Mouse (Mus musculus) bone marrow, adult 2 months (tissue): ENCODE measurements at regions not wholly inside any gene's neighbourhood (a gene's known extent, or its start where the extent isn't known, plus 50 kb on each side); places are given as distances from the start of the nearest gene placed in this dataset.
"Not testable (repeated sequence)": the region's sequence is repeated elsewhere in the genome, so short reads cannot be mapped to it uniquely, and the experiment has no call there.

Experiments used
- H3K27ac ChIP-seq: fragments of 200-500 bp; 2 replicates; pipeline ENCODE4 v1.5.1; 2012; ENCODE audit warnings: low read depth, mild to moderate bottlenecking, control low read depth, inconsistent platforms, low read length; ENCODE audit not compliant: control insufficient read depth, poor library complexity, insufficient read depth
- H3K4me1 ChIP-seq: fragments of 200-500 bp; 2 replicates; pipeline ENCODE4 v1.6.1; 2011; ENCODE audit warnings: low read length; ENCODE audit not compliant: control insufficient read depth, insufficient read depth
- H3K4me3 ChIP-seq: fragments of 200-500 bp; replicated peaks from 2 replicates; pipeline ENCODE3; 2011; ENCODE audit warnings: mild to moderate bottlenecking, low read depth, low read length, control low read depth; ENCODE audit not compliant: control insufficient read depth
- CTCF ChIP-seq: fragments of 200-500 bp; IDR thresholded peaks from 2 replicates; pipeline ENCODE4 v1.5.1; 2011; ENCODE audit warnings: low read length, control low read depth; ENCODE audit not compliant: control insufficient read depth, insufficient read depth
- POLR2A ChIP-seq: fragments of 200-500 bp; IDR thresholded peaks from 2 replicates; pipeline ENCODE4 v1.6.1; 2011; ENCODE audit warnings: low read depth, mild to moderate bottlenecking, control low read depth, low read length, borderline replicate concordance; ENCODE audit not compliant: control insufficient read depth
- WGBS: fragments of 180-500 bp; shearing (Covaris S2); methylation state at CpG from one replicate; pipeline ENCODE4 v1.1.7; 2018; 5-methylcytosine and 5-hydroxymethylcytosine counted together

DNA sequence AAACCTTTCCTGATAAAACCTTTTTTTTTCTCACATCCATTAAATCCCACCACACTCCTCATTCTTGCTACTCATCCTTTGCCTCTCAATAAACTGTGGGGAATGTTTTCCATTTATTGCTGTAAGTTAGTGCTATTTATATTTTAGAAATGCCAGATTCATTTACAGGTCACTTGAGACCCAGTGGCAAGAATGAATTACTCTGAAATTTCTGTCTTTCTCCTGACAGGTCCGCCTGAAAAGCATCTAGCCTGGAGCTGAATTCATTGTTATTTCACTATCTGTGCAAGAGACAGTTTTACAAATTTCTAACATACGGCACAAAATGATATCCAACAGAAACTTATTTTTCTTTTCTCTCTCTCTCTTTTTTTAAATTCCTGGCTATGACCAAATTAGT, 570.6 kb upstream of the Akr1e1 start:
- Histone ChIP-seq H3K4me3 (no peak overlapping the region), H3K27ac (no peak overlapping the region), H3K4me1 (no peaks in the 10 kb centered on the region)
- TF ChIP-seq POLR2A (no peak), CTCF (no peak)
- WGBS = 71% methylated on average over 2 of the region's 2 CpGs

DNA sequence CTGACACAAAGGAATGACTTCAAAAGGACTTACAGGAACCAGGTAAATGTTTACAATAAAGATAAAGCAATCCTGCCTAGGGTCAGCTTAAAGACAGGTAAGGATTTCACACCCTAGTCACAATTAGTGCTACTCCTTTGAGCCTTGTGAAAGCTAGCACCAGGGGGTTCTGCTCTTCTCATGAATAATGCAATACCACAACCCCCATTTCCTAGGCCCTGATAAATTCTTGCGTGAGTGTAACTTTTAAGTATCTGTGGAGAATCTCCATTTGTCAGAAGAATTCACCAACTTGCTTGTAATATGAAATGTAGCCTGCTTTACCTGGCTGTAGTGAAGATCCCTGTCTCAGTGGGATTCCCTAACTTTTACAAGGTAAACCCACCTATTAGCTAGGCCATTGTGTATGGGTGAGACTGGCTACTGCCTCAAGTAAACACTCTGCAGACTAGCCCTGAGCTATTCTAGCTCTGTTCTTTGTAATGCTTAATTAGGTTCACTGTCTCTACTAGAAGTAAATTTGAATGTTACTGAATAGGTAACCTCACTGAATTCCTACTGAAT, 576.3 kb upstream of the Akr1e1 start:
- H3K27ac ChIP-seq, H3K4me1 ChIP-seq, H3K4me3 ChIP-seq: not testable (repeated sequence)
- WGBS = 76% methylated on average over 1 of the region's 1 CpGs

GRCm38 (mm10) chr13:5202736-5203135, 593.8 kb upstream of the Akr1e1 start:
- H3K4me3 ChIP-seq = no peak overlapping the region
- TF ChIP-seq POLR2A (no peak), CTCF (no peak)
- no peak overlapping the region for H3K27ac ChIP-seq
- WGBS = 89% methylated on average over 1 of the region's 1 CpGs
- no peaks in the 10 kb centered on the region for H3K4me1 ChIP-seq

DNA sequence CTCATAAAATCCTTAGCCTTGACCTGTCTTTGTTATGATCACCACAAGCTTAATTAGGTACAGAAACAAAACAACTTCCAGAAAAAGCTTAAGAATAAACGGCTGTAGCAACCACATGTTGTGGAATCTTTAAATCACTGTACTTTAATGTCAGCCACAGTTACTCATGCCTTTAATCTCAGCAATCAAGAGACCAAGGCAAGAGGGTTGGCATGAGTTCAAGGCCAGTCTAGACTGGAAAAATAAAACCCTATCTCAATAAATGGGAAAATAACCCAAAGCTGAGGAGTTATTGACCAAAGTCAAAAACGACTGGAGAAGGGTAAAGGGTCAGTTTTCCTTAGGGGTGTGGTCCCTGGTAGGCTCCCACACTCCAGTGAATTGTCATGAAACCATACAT, 595.2 kb upstream of the Akr1e1 start:
- no peak overlapping the region for H3K4me3 ChIP-seq
- no peaks in the 10 kb centered on the region for H3K4me1 ChIP-seq
- no peak for TF ChIP-seq CTCF
- no peak for TF ChIP-seq POLR2A
- WGBS = 58% methylated on average over 2 of the region's 2 CpGs
- no peak overlapping the region for H3K27ac ChIP-seq

DNA sequence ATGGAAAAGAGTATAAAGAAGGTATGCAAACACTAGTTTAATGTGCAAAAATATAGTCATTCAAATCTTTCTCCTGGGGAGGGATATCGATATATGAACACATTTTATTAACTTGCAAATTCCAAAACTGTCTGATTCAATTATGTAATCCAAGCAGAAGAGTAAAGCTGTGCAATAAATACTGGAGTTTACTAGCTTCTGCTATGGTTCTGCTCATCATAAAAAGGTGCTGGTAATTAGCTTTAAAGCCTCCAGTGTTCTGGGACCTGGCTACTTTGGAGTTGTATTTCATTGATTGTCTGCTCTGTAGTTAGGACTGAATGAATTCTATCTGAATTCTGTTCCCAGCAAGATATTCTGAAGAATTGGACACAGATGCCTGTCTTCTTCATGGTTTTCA, 602.7 kb upstream of the Akr1e1 start:
- H3K27ac ChIP-seq = no peak overlapping the region
- no peak overlapping the region for H3K4me3 ChIP-seq
- TF ChIP-seq CTCF (no peak), POLR2A (no peak)
- 74% methylated on average over 1 of the region's 1 CpGs for WGBS
- H3K4me1 ChIP-seq = no peaks in the 10 kb centered on the region

DNA sequence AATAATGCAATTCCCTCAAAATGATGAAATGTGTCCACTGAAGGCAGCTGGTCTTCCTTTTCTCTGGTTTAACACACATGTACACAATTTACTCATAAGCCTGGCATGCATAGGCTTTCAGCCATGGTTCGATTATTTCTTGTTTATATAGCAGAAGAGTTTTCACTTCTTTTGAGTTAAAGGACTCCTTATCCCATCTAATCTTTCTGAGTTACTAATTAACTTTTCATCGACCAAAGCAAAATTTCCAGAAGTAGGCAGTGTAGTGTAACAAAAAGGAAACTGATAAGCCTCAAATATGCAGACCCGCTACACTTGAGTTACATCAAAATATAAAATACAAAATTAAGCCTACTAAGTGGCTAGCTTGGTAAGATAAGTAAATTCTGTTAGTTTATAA, 620.5 kb upstream of the Akr1e1 start:
- TF ChIP-seq POLR2A (no peak), CTCF (no peak)
- 79% methylated on average over 3 of the region's 3 CpGs for WGBS
- no peak overlapping the region for H3K27ac ChIP-seq
- no peak overlapping the region for H3K4me3 ChIP-seq
- no peaks in the 10 kb centered on the region for H3K4me1 ChIP-seq

DNA sequence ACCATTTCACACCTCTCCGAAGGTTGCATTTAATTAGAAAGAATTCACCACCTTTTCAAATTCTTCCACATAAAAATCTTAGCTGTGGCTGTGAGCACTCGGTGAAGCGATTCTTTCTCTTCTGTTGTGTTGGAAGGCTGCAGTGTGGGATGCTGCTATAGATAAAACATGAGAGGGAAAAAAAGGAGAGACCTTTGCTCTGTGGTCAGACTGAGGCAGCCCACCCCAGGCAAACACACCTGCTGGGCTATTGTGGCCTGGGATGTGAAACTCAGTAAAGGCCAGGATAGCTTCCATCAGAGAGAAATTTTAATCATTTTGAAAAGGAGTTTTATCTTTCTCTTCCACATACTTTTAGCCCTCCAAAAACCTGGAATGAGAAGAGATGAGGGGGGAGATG, 625.3 kb upstream of the Akr1e1 start:
- H3K27ac ChIP-seq = no peak overlapping the region
- H3K4me1 ChIP-seq = no peaks in the 10 kb centered on the region
- H3K4me3 ChIP-seq = no peak overlapping the region
- TF ChIP-seq CTCF (no peak), POLR2A (no peak)
- 78% methylated on average over 3 of the region's 3 CpGs for WGBS

- TF ChIP-seq POLR2A (no peak), CTCF (no peak)
- Histone ChIP-seq H3K4me3 (no peak overlapping the region), H3K4me1 (no peaks in the 10 kb centered on the region), H3K27ac (no peak overlapping the region)
- WGBS = 84% methylated on average over 1 of the region's 1 CpGs
Observed at GRCm38 (mm10) chr13:5235391-5235790, 625.9 kb upstream of the Klf6 start.

DNA sequence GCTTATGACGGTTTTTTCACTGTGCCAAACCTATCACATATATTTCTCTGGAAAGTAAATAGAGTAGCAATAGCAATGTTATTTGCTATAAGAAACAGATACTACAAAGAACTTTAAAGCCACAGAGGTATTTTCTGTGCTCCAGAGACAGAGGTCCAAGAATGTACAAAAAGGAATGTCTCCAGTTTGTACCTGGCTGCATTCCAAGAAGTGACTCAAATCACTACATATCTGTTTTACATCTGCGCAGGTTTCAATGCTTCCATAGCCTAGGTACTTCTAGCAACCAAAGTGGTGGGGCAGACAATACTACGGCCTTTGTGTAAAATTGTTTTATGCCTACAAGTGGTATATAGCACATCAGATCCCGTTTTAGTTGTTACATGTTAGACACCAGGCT, 620.7 kb upstream of the Klf6 start:
- 79% methylated on average over 4 of the region's 4 CpGs for WGBS
- Histone ChIP-seq H3K4me3 (no peak overlapping the region), H3K4me1 (no peaks in the 10 kb centered on the region), H3K27ac (no peak overlapping the region)
- no peak for TF ChIP-seq CTCF

- H3K4me1 ChIP-seq = no peaks in the 10 kb centered on the region
- H3K4me3 ChIP-seq = no peak overlapping the region
- no peak overlapping the region for H3K27ac ChIP-seq
- no peak for TF ChIP-seq CTCF
- TF ChIP-seq POLR2A = no peak
- WGBS = 73% methylated on average over 2 of the region's 2 CpGs
Observed at GRCm38 (mm10) chr13:5242782-5243181, 618.5 kb upstream of the Klf6 start.
